Mouse (Mus musculus) heart, adult 11 months (tissue): ENCODE measurements at regions not wholly inside any gene's neighbourhood (a gene's known extent, or its start where the extent isn't known, plus 50 kb on each side); places are given as distances from the start of the nearest gene placed in this dataset.

Experiments
- DNase-seq: peaks from one replicate; pipeline ENCODE4 v3.0.0; 2022

GRCm38 (mm10) chr3:158707411-158707810 is 145.4 kb upstream of the Lrrc7 start:
- no peak for DNase-seq

GRCm38 (mm10) chr3:158694936-158695335 is 132.9 kb upstream of the Lrrc7 start:
- DNase-seq: no peak

GRCm38 (mm10) chr3:158690686-158691085 is 128.7 kb upstream of the Lrrc7 start:
- DNase-seq: no peak

- peak; percentile 16 for DNase-seq
Observed at GRCm38 (mm10) chr3:158645676-158646075, 83.7 kb upstream of the Lrrc7 start.
